Mouse (Mus musculus) forebrain, embryonic 15.5 days (tissue): ENCODE measurements around the gene Ank3. TPM values are rescaled to one million over a fixed set of nuclear protein-coding genes. Genes with fewer than 3 reads are reported as not detected.

Experiments used
- ATAC-seq: fragments of 200-750 bp; cut with Nextera tagmentation; replicated peaks from 2 replicates; pipeline ENCODE4 v1.8.0; 2017; ENCODE audit warnings: mild to moderate bottlenecking, moderate TSS enrichment, moderate library complexity
- H3K27ac ChIP-seq: fragments of 300-500 bp; sonication (generic); replicated peaks from 2 replicates; pipeline ENCODE4 v1.5.1; 2015; ENCODE audit warnings: mild to moderate bottlenecking, inconsistent platforms
- H3K27me3 ChIP-seq: fragments of 300-500 bp; sonication (generic); 2 replicates; pipeline ENCODE4 v1.6.1; 2015; ENCODE audit warnings: inconsistent platforms
- H3K36me3 ChIP-seq: fragments of 300-500 bp; sonication (generic); 2 replicates; pipeline ENCODE4 v1.6.1; 2015; ENCODE audit warnings: mild to moderate bottlenecking, inconsistent platforms
- H3K4me1 ChIP-seq: fragments of 300-500 bp; sonication (generic); 2 replicates; pipeline ENCODE4 v1.6.1; 2015; ENCODE audit warnings: inconsistent platforms
- H3K4me2 ChIP-seq: fragments of 300-500 bp; sonication (generic); replicated peaks from 2 replicates; pipeline ENCODE4 v1.6.1; 2015; ENCODE audit warnings: mild to moderate bottlenecking, inconsistent platforms
- H3K4me3 ChIP-seq: fragments of 300-500 bp; sonication (generic); 2 replicates; pipeline ENCODE4 v1.5.1; 2015; ENCODE audit warnings: mild to moderate bottlenecking, inconsistent platforms
- H3K9ac ChIP-seq: fragments of 300-500 bp; sonication (generic); replicated peaks from 2 replicates; pipeline ENCODE4 v1.6.1; 2015; ENCODE audit warnings: mild to moderate bottlenecking, inconsistent platforms
- H3K9me3 ChIP-seq: fragments of 300-500 bp; sonication (generic); 2 replicates; pipeline ENCODE4 v1.6.1; 2016; ENCODE audit warnings: inconsistent platforms
- WGBS: fragments of 180-500 bp; shearing (Covaris S2); methylation state at CpG from one replicate; pipeline ENCODE4 v1.1.7; 2015; ENCODE audit warnings: mixed read lengths; 5-methylcytosine and 5-hydroxymethylcytosine counted together
- polyA plus RNA-seq: library from polyadenylated mRNA; unstranded; fragments of >200 nt; fragmentation: Nextera tagmentation; extraction: Ambion mirVana; gene quantifications from 2 replicates; pipeline ENCODE4 v1.2.1, GENCODE M21; 2015

Gene Ank3
- polyA plus RNA-seq, 1 experiment from 2014 or later = 91.2 TPM

DNA sequence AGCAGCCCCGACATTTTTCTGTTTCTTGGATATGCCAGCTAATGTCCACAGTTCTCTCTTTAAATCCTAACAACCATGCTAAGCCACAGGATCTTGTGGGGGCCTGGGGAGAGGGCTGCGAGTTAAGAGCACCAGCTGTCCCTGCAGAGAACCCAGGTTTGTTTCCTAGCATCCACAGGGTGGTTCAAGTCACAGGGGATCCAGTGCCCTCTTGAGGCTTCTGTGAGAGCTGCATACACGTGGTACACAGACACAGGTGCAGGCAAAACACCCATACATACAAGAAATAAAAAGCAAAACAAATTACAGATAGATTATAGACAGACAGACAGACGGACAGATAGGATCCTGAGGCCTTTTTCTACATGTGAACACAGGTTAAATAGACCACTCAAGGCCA is 242.0 kb downstream of the Ank3 start:
- WGBS = 76% methylated on average over 4 of the region's 4 CpGs

DNA sequence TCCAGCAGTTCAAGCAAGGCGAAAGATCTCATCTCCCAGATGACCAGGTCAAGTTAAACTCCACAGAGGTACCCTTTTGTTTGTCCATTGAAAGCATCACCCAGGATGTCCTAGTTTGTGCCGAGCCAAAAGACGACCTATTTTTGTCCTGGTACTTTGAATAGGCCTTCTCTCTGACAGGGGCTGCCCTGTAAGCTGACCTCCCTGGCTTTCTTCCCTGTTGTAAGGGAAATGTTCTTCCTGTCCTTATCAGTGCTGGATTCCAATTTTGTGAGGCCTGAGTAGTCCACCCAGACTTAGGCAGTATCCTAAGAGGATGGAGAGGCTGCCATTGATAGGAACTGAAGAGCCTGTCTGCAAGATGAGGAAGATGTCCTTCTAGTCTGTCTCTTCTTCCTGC is 244.9 kb downstream of the Ank3 start:
- no peaks in the 10 kb centered on the region for H3K36me3 ChIP-seq
- H3K4me1 ChIP-seq = peaks cover 1% of the 10 kb centered on the region; the same call in 1 of the 2 replicates
- H3K4me3 ChIP-seq = no peak overlapping the region
- H3K4me2 ChIP-seq = no peak overlapping the region
- 70% methylated on average over 3 of the region's 3 CpGs for WGBS
- no peak for ATAC-seq
- no peak overlapping the region for H3K9ac ChIP-seq
- H3K9me3 ChIP-seq = no peaks in the 10 kb centered on the region
- no peaks in the 10 kb centered on the region for H3K27me3 ChIP-seq
- H3K27ac ChIP-seq = no peak overlapping the region

More for the DNA sequence above, 242.0 kb downstream of the Ank3 start:
- no peak overlapping the region for H3K27ac ChIP-seq
- no peak overlapping the region for H3K9ac ChIP-seq
- no peak overlapping the region for H3K4me2 ChIP-seq
- no peaks in the 10 kb centered on the region for H3K9me3 ChIP-seq
- peaks cover 23% of the 10 kb centered on the region for H3K4me1 ChIP-seq
- ATAC-seq = no peak
- H3K4me3 ChIP-seq = no peak overlapping the region
- no peaks in the 10 kb centered on the region for H3K27me3 ChIP-seq
- H3K36me3 ChIP-seq = no peaks in the 10 kb centered on the region

DNA sequence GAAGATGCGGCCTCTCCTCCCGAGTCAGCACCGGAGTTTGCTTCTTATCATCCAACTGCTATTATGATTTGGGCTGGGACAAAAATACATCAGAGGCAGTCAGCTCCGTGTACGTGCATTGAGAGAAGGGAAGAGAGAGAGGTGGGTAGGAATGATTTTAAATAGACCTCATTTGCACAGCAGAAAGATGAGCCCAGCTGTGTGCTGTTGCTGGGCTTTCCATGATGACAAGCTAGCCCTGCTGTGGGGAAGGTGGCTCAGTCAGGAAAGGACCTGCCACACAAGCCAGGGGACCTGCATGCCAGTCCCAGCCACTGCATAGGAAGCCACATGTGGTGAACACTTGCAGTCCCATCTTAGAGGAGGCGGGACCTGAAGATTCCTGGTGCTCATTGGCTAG is 245.4 kb downstream of the Ank3 start:
- H3K36me3 ChIP-seq = no peaks in the 10 kb centered on the region
- no peaks in the 10 kb centered on the region for H3K4me1 ChIP-seq
- no peak overlapping the region for H3K4me3 ChIP-seq
- WGBS = 83% methylated on average over 6 of the region's 6 CpGs
- no peak overlapping the region for H3K9ac ChIP-seq
- ATAC-seq = no peak
- no peaks in the 10 kb centered on the region for H3K9me3 ChIP-seq
- no peak overlapping the region for H3K27ac ChIP-seq
- no peaks in the 10 kb centered on the region for H3K27me3 ChIP-seq
- no peak overlapping the region for H3K4me2 ChIP-seq

DNA sequence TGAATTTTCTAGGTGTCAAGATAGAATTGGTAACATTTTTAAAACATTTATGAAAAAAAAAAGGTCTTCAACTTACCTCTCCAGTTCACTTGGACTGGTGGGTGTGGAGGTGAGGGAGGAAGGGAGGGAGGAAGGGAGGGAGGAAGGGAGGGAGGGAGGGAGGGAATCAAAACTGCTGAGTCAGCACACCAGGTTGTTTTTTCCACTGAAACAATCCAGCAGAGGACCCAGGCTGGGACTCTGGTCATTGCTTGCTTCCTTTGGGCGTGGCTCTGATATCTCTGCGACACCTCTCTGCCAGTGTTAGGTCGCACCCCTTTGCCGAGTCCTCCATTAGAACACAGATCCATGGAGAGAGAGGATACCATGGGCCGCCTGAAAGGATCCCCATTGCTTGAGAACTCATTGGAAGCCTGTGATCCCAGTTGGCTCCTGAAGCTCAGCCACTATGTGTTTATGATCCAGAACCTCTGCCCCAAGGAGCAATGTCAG is 246.8 kb downstream of the Ank3 start:
- Histone ChIP-seq H3K36me3 (no peaks in the 10 kb centered on the region), H3K27me3 (no peaks in the 10 kb centered on the region), H3K9ac (no peak overlapping the region), H3K27ac (no peak overlapping the region), H3K4me2 (no peak overlapping the region), H3K4me3 (no peak overlapping the region), H3K9me3 (no peaks in the 10 kb centered on the region), H3K4me1 (no peaks in the 10 kb centered on the region)
- ATAC-seq = no peak
- 93% methylated on average over 5 of the region's 5 CpGs for WGBS

DNA sequence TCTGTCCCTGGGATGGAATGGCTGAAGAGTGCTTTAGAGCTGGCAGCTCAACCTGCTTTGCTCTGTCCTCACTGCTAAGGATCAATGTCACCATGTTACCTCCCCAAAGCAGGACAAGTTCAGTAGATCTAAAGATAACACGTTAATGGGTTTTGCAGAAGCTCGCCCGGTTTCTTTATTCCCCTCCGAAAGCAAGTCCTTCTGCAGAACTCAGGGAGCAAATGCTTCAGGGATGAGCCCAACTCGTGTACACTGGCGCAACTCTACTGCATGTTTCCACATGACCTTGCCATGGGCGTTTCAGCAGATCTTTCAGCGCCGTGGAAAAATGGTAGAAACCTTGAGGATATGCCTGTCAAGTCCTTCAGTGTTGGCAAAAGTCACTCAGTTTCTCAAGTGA is 247.4 kb downstream of the Ank3 start:
- no peak overlapping the region for H3K4me3 ChIP-seq
- H3K4me2 ChIP-seq = no peak overlapping the region
- WGBS = 97% methylated on average over 9 of the region's 9 CpGs
- H3K9ac ChIP-seq = no peak overlapping the region
- H3K36me3 ChIP-seq = no peaks in the 10 kb centered on the region
- no peak for ATAC-seq
- no peaks in the 10 kb centered on the region for H3K9me3 ChIP-seq
- H3K4me1 ChIP-seq = no peaks in the 10 kb centered on the region
- no peak overlapping the region for H3K27ac ChIP-seq
- no peaks in the 10 kb centered on the region for H3K27me3 ChIP-seq

DNA sequence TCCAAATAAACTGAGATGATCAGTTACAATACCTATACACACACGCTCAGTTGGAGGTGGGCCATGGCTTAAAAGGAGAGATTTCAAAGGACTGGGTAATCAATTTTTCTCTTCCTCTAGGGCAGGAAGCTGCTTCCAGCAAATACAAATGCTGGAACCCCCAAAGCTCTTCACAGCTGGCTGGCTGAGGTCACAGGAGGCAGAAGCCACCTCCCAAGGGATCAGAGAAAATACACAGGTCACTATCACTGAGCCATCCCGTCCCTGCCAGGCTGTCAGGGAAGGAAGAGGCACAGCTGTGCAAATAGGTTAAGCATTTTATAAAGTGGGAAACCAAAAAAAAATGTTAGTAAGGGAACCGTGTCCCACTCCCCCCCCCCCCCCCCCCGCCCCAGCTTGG is 251.5 kb downstream of the Ank3 start:
- Histone ChIP-seq H3K36me3 (no peaks in the 10 kb centered on the region), H3K4me2 (no peak overlapping the region), H3K4me3 (no peak overlapping the region), H3K9ac (no peak overlapping the region), H3K27me3 (no peaks in the 10 kb centered on the region), H3K4me1 (peaks cover 21% of the 10 kb centered on the region), H3K9me3 (no peaks in the 10 kb centered on the region), H3K27ac (no peak overlapping the region)
- WGBS = 64% methylated on average over 4 of the region's 4 CpGs
- no peak for ATAC-seq

DNA sequence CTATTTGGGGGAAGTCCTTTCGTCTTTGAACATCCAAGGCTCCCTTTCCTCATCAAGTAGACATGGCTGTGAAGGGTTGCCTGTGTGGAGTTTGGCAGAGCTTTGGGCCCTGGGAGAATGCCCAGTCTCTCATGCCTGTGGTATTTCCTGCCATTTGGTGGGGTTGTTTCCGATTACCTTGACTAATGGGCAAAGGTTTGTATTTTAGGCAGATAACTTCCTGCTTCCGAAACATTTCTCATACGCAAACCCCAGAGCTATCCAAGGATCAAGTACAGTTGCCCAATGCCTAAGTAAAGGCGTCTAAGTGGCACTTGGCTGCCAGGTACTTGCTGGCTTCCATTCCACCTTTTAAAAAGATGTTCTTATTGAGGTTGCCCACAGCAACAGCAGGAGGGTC is 254.1 kb downstream of the Ank3 start:
- H3K27me3 ChIP-seq = no peaks in the 10 kb centered on the region
- H3K9me3 ChIP-seq = no peaks in the 10 kb centered on the region
- H3K27ac ChIP-seq = no peak overlapping the region; the same call in 1 of the 2 replicates
- H3K4me2 ChIP-seq = no peak overlapping the region
- no peaks in the 10 kb centered on the region for H3K36me3 ChIP-seq
- 60% methylated on average over 5 of the region's 5 CpGs for WGBS
- ATAC-seq = no peak
- peaks cover 24% of the 10 kb centered on the region for H3K4me1 ChIP-seq
- H3K9ac ChIP-seq = no peak overlapping the region
- H3K4me3 ChIP-seq = no peak overlapping the region

DNA sequence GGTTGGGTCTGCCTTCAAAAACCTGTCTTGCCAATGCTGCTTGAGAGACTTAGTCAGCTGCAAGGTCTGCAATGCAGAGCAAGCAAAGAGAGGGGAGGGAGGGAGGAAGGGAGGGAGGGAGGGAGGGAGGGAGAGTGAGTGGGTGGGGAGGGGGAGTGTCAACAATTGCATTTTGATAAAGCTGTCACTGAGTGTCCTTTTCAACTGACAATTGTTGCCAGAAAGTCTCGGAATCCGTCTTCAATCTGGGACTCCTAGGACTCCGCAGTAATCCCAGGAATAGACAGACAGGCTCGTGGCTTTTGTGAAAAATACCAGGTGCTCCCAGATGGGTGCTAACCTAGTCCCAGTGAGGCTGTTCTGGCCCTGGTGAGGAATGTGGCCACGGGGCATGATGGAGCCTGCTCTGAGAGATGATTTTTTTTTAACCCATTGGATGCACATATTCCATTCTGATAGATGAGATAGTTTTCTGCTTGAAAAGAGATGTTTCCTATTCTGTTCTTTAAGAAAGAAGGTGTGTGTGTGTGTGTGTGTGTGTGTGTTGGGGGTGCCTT is 254.6 kb downstream of the Ank3 start:
- H3K9ac ChIP-seq = no peak overlapping the region
- 19% methylated on average over 5 of the region's 5 CpGs for WGBS
- H3K36me3 ChIP-seq = no peaks in the 10 kb centered on the region
- H3K4me1 ChIP-seq = peaks cover 24% of the 10 kb centered on the region
- no peak overlapping the region for H3K4me2 ChIP-seq
- ATAC-seq = no peak
- no peaks in the 10 kb centered on the region for H3K27me3 ChIP-seq
- H3K4me3 ChIP-seq = no peak overlapping the region
- H3K27ac ChIP-seq = no peak overlapping the region
- H3K9me3 ChIP-seq = no peaks in the 10 kb centered on the region

DNA sequence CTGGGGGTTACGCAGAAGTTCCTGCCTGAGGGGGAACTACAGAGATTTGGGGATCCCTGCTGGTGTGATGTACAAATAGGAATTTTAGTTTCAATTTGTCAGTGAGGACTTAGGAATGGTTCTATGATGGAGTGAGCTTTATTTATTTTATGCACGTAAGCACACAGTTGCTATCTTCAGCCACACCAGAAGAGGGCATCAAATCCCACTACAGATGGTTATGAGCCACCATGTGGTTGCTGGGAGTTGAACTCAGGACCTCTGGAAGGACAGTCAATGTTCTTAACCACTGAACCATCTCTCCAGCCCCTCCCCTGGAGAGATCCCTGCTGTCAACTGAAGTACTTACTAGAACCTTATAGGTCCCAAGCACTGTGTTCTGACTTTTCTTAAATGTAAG is 255.6 kb downstream of the Ank3 start:
- H3K4me2 ChIP-seq = no peak overlapping the region
- ATAC-seq = no peak
- 89% methylated on average over 2 of the region's 2 CpGs for WGBS
- 0 out of 2 replicates have a peak overlapping the region, but pooled peaks have one; percentile 5 for H3K27ac ChIP-seq
- peaks cover 24% of the 10 kb centered on the region for H3K4me1 ChIP-seq
- no peak overlapping the region for H3K4me3 ChIP-seq
- H3K27me3 ChIP-seq = no peaks in the 10 kb centered on the region
- no peak overlapping the region for H3K9ac ChIP-seq
- no peaks in the 10 kb centered on the region for H3K36me3 ChIP-seq
- no peaks in the 10 kb centered on the region for H3K9me3 ChIP-seq

DNA sequence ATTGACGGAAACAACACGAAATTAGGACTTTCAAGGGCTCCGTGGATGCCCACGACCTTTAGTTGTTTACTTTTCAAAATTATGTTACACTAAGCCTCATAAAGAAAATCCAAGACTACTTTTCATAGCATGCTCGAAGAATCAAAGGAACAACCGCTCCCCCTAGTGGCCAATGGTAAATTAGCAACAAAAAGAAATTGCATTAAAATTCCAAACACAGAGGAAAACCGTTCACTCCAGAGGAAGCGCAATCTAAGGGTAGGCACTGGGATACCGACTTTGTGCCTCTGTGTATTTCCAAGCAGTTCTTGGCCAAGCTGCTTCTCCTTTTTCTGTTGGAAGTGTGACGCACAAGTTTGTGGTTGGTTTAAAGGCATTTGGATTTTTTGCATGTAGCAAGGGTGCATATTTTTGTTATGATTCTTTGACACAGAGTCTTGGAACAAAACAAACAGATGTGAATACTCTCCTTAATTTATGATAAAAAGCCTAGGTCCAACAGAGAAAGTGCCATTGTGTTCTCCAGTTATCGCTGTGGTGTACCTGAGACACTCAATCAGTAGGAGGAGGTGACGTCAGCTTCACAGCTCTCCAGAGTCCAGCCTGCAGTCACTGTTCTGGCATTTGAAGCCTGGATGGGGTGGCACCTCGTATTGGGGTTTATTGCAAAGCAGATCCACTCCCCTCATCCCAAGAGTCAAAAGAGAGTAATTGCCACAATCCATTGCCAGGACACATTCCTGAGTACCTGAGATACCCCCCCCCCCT is 256.5 kb downstream of the Ank3 start:
- no peaks in the 10 kb centered on the region for H3K27me3 ChIP-seq
- no peak overlapping the region for H3K4me3 ChIP-seq
- peak; percentile 51 for ATAC-seq
- H3K4me1 ChIP-seq = peaks cover 24% of the 10 kb centered on the region
- no peak overlapping the region for H3K9ac ChIP-seq
- no peaks in the 10 kb centered on the region for H3K36me3 ChIP-seq
- 19% methylated on average over 13 of the region's 13 CpGs for WGBS
- no peak overlapping the region for H3K27ac ChIP-seq
- no peaks in the 10 kb centered on the region for H3K9me3 ChIP-seq
- H3K4me2 ChIP-seq = no peak overlapping the region

DNA sequence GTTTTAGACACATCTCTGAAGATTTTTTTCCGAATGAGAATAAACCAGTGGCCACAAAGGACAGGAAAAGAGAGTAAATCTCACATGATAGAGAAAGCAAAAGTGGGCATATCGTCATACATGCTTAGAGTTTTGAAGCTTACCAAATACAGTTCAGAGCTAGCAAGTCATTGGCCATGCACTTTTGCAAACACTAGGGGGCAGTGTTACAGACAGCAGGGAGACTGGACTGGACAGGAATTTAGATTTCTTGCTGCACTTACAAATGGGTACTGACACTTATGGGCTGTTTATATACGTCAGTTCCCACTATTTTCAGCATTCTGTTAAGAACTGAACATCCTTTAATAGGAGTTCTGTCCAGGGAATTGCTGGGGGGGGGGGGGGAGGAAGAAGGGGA is 257.7 kb downstream of the Ank3 start:
- Histone ChIP-seq H3K4me2 (no peak overlapping the region), H3K9me3 (no peaks in the 10 kb centered on the region), H3K4me1 (peaks cover 24% of the 10 kb centered on the region), H3K27ac (no peak overlapping the region), H3K36me3 (no peaks in the 10 kb centered on the region), H3K9ac (no peak overlapping the region), H3K4me3 (no peak overlapping the region), H3K27me3 (no peaks in the 10 kb centered on the region)
- 11% methylated on average over 3 of the region's 3 CpGs for WGBS
- no peak for ATAC-seq

DNA sequence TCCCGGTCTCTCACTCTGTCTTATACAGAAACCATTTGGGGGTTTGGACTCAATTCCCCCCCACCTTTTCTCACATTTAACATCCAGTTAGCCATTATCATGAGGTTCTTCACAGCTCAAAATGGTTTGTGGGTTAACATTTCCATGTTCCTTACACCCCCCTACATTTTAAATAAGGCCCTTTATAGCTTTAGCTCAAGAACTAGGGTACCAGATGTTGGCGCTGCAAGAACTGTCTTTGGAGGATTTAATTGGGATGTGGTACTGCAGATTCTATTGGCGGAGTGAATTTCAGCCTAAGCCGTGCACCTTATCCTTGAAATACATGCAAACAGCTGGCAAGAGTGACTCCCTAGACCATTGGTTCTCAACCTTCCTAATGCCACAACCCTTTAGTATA is 261.2 kb downstream of the Ank3 start:
- 90% methylated on average over 4 of the region's 4 CpGs for WGBS
- ATAC-seq = no peak
- H3K4me2 ChIP-seq = no peak overlapping the region
- H3K36me3 ChIP-seq = no peaks in the 10 kb centered on the region
- no peak overlapping the region for H3K4me3 ChIP-seq
- no peak overlapping the region for H3K9ac ChIP-seq
- no peak overlapping the region for H3K27ac ChIP-seq
- no peaks in the 10 kb centered on the region for H3K9me3 ChIP-seq
- no peaks in the 10 kb centered on the region for H3K27me3 ChIP-seq
- H3K4me1 ChIP-seq = peaks cover 6% of the 10 kb centered on the region

DNA sequence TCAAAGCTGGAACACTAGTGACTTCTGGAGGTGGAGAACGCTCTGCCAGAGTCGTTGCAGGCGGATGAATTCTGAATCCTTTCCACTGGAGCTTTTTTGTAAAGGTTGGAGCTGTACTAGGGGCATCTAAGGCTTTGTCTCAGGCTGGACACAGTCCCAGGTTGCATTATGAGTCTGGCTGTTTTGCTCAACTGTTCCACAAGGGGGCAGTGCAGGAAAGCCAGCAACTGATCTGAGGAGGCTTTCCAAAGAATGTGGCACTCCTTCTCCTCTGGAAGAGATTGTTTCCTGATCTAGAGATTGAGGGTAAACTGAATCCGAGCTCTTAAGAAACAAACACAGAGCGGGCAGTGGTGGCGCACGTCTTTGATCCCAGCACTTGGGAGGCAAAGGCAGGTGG is 263.8 kb downstream of the Ank3 start:
- no peak overlapping the region for H3K4me3 ChIP-seq
- no peaks in the 10 kb centered on the region for H3K4me1 ChIP-seq
- ATAC-seq = peak; percentile 66
- no peaks in the 10 kb centered on the region for H3K36me3 ChIP-seq
- no peak overlapping the region for H3K4me2 ChIP-seq
- H3K9me3 ChIP-seq = no peaks in the 10 kb centered on the region
- no peak overlapping the region for H3K9ac ChIP-seq
- no peaks in the 10 kb centered on the region for H3K27me3 ChIP-seq
- no peak overlapping the region for H3K27ac ChIP-seq
- 8% methylated on average over 7 of the region's 7 CpGs for WGBS
